Mouse (Mus musculus) forebrain, embryonic 14.5 days (tissue): ENCODE results near the gene Elmo2. TPM values are rescaled to one million over a fixed set of nuclear protein-coding genes. Genes with fewer than 3 reads are reported as not detected.

Experiments
- ATAC-seq: fragments of 200-750 bp; cut with Nextera tagmentation; 2 replicates; pipeline ENCODE4 v1.8.0; 2017; ENCODE audit warnings: mild to moderate bottlenecking, moderate library complexity
- DNase-seq: peaks from one replicate; pipeline ENCODE4 v3.0.0-alpha.2; 2015; ENCODE audit warnings: low spot score
- H3K27ac ChIP-seq: fragments of 300-500 bp; sonication (generic); 2 replicates; pipeline ENCODE4 v1.5.1; 2014; ENCODE audit warnings: low read depth, mild to moderate bottlenecking, control low read depth, low read length, moderate library complexity
- H3K27me3 ChIP-seq: fragments of 300-500 bp; sonication (generic); replicated peaks from 2 replicates; pipeline ENCODE4 v1.6.1; 2014; ENCODE audit warnings: low read length, control low read depth, mixed read lengths; ENCODE audit not compliant: control insufficient read depth, insufficient read depth
- H3K36me3 ChIP-seq: fragments of 300-500 bp; sonication (generic); 2 replicates; pipeline ENCODE4 v1.6.1; 2014; ENCODE audit warnings: low read length, control low read depth; ENCODE audit not compliant: control insufficient read depth, insufficient read depth
- H3K4me1 ChIP-seq: fragments of 300-500 bp; sonication (generic); 2 replicates; pipeline ENCODE4 v1.6.1; 2014; ENCODE audit warnings: antibody characterized with exemption, low read length, control low read depth; ENCODE audit not compliant: control insufficient read depth, insufficient read depth
- H3K4me2 ChIP-seq: fragments of 300-500 bp; sonication (generic); 2 replicates; pipeline ENCODE4 v1.6.1; 2014; ENCODE audit warnings: mild to moderate bottlenecking, control low read depth, low read length
- H3K4me3 ChIP-seq: fragments of 300-500 bp; sonication (generic); 2 replicates; pipeline ENCODE4 v1.5.1; 2014; ENCODE audit warnings: low read depth, low read length, control low read depth
- H3K9ac ChIP-seq: fragments of 300-500 bp; sonication (generic); 2 replicates; pipeline ENCODE4 v1.6.1; 2014; ENCODE audit warnings: mild to moderate bottlenecking, low read length, control low read depth, moderate library complexity
- H3K9me3 ChIP-seq: fragments of 300-500 bp; sonication (generic); replicated peaks from 2 replicates; pipeline ENCODE4 v1.6.1; 2016; ENCODE audit warnings: low read length, control low read depth, mixed read lengths; ENCODE audit not compliant: control insufficient read depth
- WGBS: fragments of 180-500 bp; shearing (Covaris S2); extraction: QIAGEN DNeasy Blood & Tissue Kit; methylation state at CpG from one replicate; pipeline ENCODE4 v1.1.7; 2014; 5-methylcytosine and 5-hydroxymethylcytosine counted together
- polyA plus RNA-seq: library from polyadenylated mRNA; unstranded; fragments of >200 nt; fragmentation: Nextera tagmentation; extraction: Ambion mirVana; gene quantifications from 2 replicates; pipeline ENCODE4 v1.2.1, GENCODE M21; 2014

Gene Elmo2
- polyA plus RNA-seq, 1 experiment from 2014 or later, result 95.5 TPM

- no peak overlapping the region for H3K27ac ChIP-seq
- peaks cover 21% of the 10 kb centered on the region for H3K4me1 ChIP-seq
- H3K4me3 ChIP-seq, result no peak overlapping the region
- WGBS, result 22% methylated on average over 13 of the region's 13 CpGs
- ATAC-seq (peak; percentile 35; the same call in 1 of the 2 replicates), DNase-seq (peak; percentile 49)
- peaks cover 73% of the 10 kb centered on the region for H3K36me3 ChIP-seq
- no peak overlapping the region for H3K4me2 ChIP-seq
- peak overlapping the region; percentile 4; the same call in 1 of the 2 replicates for H3K9ac ChIP-seq
- H3K27me3 ChIP-seq, result no peaks in the 10 kb centered on the region
- no peaks in the 10 kb centered on the region for H3K9me3 ChIP-seq
Observed at GRCm38 (mm10) chr2:165310818-165311425, 15.4 kb downstream of the Elmo2 start.

- H3K4me3 ChIP-seq, result no peak overlapping the region
- H3K27me3 ChIP-seq, result no peaks in the 10 kb centered on the region
- DNase-seq (no peak), ATAC-seq (no peak)
- H3K36me3 ChIP-seq, result peaks cover 74% of the 10 kb centered on the region
- no peaks in the 10 kb centered on the region for H3K9me3 ChIP-seq
- peaks cover 21% of the 10 kb centered on the region for H3K4me1 ChIP-seq
- no peak overlapping the region for H3K4me2 ChIP-seq
- 88% methylated on average over 6 of the region's 6 CpGs for WGBS
- H3K27ac ChIP-seq, result no peak overlapping the region
- no peak overlapping the region for H3K9ac ChIP-seq
Observed at GRCm38 (mm10) chr2:165307801-165308200, 18.5 kb downstream of the Elmo2 start.

- H3K4me2 ChIP-seq, result no peak overlapping the region
- no peaks in the 10 kb centered on the region for H3K9me3 ChIP-seq
- peaks cover 80% of the 10 kb centered on the region for H3K36me3 ChIP-seq
- ATAC-seq, result no peak
- no peak overlapping the region for H3K4me3 ChIP-seq
- no peaks in the 10 kb centered on the region for H3K27me3 ChIP-seq
- peaks cover 3% of the 10 kb centered on the region; the same call in 1 of the 2 replicates for H3K4me1 ChIP-seq
- no peak overlapping the region for H3K9ac ChIP-seq
- no peak overlapping the region for H3K27ac ChIP-seq
- no peak for DNase-seq
- 95% methylated on average over 8 of the region's 8 CpGs for WGBS
Observed at GRCm38 (mm10) chr2:165305438-165305837, 20.8 kb downstream of the Elmo2 start.

DNA sequence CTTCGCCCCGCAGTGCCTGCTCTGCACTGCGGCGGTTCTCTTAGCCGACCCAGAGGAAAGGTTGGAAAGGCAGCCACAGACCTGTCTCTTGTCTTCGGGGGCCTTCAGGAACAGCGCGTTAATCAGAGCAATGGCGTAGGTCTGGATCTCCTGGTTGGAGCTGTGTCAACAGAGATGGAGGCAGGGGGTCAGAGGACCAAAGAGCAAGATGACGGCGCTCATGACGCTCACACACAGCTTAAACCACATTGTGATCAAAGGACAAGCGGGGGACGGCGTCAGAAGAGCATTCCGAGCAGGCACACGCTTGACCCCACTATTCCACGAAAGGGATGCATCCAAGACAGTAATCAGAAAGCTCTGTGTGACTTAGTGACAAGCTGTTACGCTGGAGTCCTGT is 21.5 kb downstream of the Elmo2 start:
- WGBS, result 90% methylated on average over 19 of the region's 19 CpGs
- H3K36me3 ChIP-seq, result peaks cover 82% of the 10 kb centered on the region
- H3K9me3 ChIP-seq, result no peaks in the 10 kb centered on the region
- H3K4me3 ChIP-seq, result no peak overlapping the region
- H3K27me3 ChIP-seq, result no peaks in the 10 kb centered on the region
- DNase-seq (no peak), ATAC-seq (no peak)
- H3K4me2 ChIP-seq, result no peak overlapping the region
- no peaks in the 10 kb centered on the region for H3K4me1 ChIP-seq
- no peak overlapping the region for H3K27ac ChIP-seq
- no peak overlapping the region for H3K9ac ChIP-seq

DNA sequence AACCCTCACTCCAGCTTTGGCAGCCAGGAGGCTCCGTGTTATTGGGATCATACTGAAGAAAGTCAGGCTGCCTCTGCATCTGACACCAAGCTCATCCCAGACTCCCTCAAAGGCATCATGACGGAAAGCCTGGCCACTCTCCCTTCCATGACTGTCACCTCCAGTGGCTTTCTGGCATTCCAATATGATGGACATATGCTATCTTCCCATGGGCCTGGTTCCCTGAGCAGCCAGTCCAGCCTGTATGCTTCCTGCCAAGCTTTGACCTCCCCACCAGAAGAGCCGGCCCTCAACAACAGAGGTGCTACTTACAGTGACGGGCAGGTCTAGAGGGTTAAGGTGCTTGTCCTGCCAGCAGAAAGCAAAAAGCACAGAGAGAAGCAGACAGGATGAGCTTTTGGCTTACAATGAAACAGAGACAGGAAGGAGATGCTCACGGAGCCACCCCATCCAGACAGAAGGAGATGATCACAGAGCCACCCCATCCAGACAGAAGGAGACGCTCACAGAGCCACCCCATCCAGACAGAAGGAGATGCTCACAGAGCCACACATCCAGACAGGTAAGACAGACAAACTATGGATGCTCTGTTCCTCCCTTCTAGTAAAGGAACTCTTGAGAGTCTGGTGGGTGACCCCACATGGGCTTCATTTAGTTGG is 22.8 kb downstream of the Elmo2 start:
- Histone ChIP-seq H3K4me1 (no peaks in the 10 kb centered on the region), H3K4me2 (no peak overlapping the region), H3K27me3 (no peaks in the 10 kb centered on the region), H3K4me3 (no peak overlapping the region), H3K27ac (no peak overlapping the region), H3K9ac (no peak overlapping the region), H3K36me3 (peaks cover 82% of the 10 kb centered on the region), H3K9me3 (no peaks in the 10 kb centered on the region)
- 89% methylated on average over 6 of the region's 6 CpGs for WGBS
- no peak for DNase-seq
- ATAC-seq, result no peak

- Histone ChIP-seq H3K4me3 (no peak overlapping the region), H3K36me3 (peaks cover 83% of the 10 kb centered on the region), H3K9ac (0 out of 2 replicates have a peak overlapping the region, but pooled peaks have one; percentile 13), H3K4me1 (no peaks in the 10 kb centered on the region), H3K4me2 (no peak overlapping the region), H3K27ac (peak overlapping the region; percentile 39; the same call in 1 of the 2 replicates), H3K9me3 (no peaks in the 10 kb centered on the region), H3K27me3 (no peaks in the 10 kb centered on the region)
- no peak for ATAC-seq
- DNase-seq, result no peak
- 55% methylated on average over 3 of the region's 3 CpGs for WGBS
Observed at GRCm38 (mm10) chr2:165301409-165301808, 24.9 kb downstream of the Elmo2 start.

DNA sequence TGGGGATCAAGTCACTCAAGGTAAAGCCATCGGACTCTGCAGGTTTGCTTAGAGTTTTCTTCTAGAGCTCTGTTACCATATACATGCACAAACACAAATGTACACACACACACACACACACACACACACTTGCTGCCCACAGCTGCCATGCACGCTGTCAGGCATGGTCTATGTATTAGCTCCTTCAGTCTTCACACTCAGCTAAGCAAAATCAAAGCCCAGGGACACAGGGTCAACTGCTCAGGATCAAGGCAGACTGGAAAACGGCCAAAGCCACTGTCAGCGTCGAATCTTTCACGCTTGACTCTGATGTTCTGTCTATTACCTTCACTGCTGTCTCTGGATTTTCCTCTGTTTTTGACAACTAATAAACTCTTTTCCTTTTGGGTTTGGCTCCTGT is 25.4 kb downstream of the Elmo2 start:
- peaks cover 86% of the 10 kb centered on the region for H3K36me3 ChIP-seq
- H3K4me2 ChIP-seq, result no peak overlapping the region
- H3K9ac ChIP-seq, result no peak overlapping the region
- H3K4me3 ChIP-seq, result no peak overlapping the region
- peak overlapping the region; percentile 36; the same call in 1 of the 2 replicates for H3K27ac ChIP-seq
- H3K27me3 ChIP-seq, result no peaks in the 10 kb centered on the region
- H3K4me1 ChIP-seq, result no peaks in the 10 kb centered on the region
- DNase-seq, result no peak
- 79% methylated on average over 6 of the region's 6 CpGs for WGBS
- no peak for ATAC-seq
- no peaks in the 10 kb centered on the region for H3K9me3 ChIP-seq

GRCm38 (mm10) chr2:165300424-165300823 is 25.9 kb downstream of the Elmo2 start:
- WGBS, result 76% methylated on average over 8 of the region's 8 CpGs
- ATAC-seq, result no peak
- Histone ChIP-seq H3K4me1 (no peaks in the 10 kb centered on the region), H3K27ac (peak overlapping the region; percentile 36; the same call in 1 of the 2 replicates), H3K9ac (no peak overlapping the region), H3K36me3 (peaks cover 86% of the 10 kb centered on the region), H3K9me3 (no peaks in the 10 kb centered on the region), H3K4me3 (no peak overlapping the region), H3K27me3 (no peaks in the 10 kb centered on the region), H3K4me2 (no peak overlapping the region)
- peak; percentile 43 for DNase-seq

GRCm38 (mm10) chr2:165297429-165297828 is 28.9 kb downstream of the Elmo2 start:
- H3K4me1 ChIP-seq, result no peaks in the 10 kb centered on the region
- H3K4me2 ChIP-seq, result no peak overlapping the region
- 94% methylated on average over 11 of the region's 11 CpGs for WGBS
- no peaks in the 10 kb centered on the region for H3K9me3 ChIP-seq
- DNase-seq (no peak), ATAC-seq (no peak)
- H3K4me3 ChIP-seq, result no peak overlapping the region
- H3K27me3 ChIP-seq, result no peaks in the 10 kb centered on the region
- H3K27ac ChIP-seq, result no peak overlapping the region
- no peak overlapping the region for H3K9ac ChIP-seq
- peaks cover 87% of the 10 kb centered on the region for H3K36me3 ChIP-seq
